Mouse (Mus musculus): ENCODE measurements around the gene Ddi2. TPM values are rescaled to one million over a fixed set of nuclear protein-coding genes. Genes with fewer than 3 reads are reported as not detected.
A peak's percentile ranks its signal among the peaks of the same experiment; 100 is the strongest.

Gene Ddi2
- total RNA-seq, 2 experiments from 2014 or later, result 37.8 to 46.5 TPM

GRCm38 (mm10) chr4:141758874-141759542 lies 35.8 kb upstream of the Ddi2 start:
- no peak for TF ChIP-seq CTCF (IDR thresholded peaks at IDR 0.05)
- intact Hi-C loops (cut with DNase I), result no loop called here
- Histone ChIP-seq H3K27ac (no peak overlapping the region), H3K4me3 (no peak overlapping the region)
- no peak for DNase-seq

DNA sequence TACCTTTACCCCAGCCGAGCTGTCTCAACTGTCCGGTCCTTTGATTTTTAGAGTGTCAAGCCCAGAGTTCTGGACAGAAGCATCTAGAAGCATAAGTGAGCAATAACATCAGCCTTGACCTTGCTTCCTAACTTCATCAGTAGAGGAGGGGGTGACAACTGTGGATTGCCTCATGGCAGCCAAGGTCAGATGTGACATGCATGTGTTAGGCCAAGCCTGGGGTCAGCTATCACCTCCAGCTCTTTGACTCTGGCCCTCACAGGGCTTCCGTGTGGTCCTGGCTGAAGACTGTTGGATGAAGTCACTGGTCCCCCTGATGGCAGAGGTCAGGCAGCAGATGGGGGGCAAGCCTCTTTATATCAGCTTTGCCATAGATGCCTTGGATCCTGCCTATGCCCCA lies 33.9 kb upstream of the Ddi2 start:
- no peak for TF ChIP-seq CTCF (IDR thresholded peaks at IDR 0.05)
- H3K27ac ChIP-seq, result no peak overlapping the region
- intact Hi-C loops (cut with DNase I), result no loop called here
- DNase-seq, result no peak
- H3K4me3 ChIP-seq, result no peak overlapping the region

- no peak overlapping the region for H3K27ac ChIP-seq
- no peak overlapping the region for H3K4me3 ChIP-seq
- TF ChIP-seq CTCF (IDR thresholded peaks at IDR 0.05), result no peak
- DNase-seq, result no peak
- intact Hi-C loops (cut with DNase I), result no loop called here
Measured at GRCm38 (mm10) chr4:141755375-141755930, 32.2 kb upstream of the Ddi2 start.

DNA sequence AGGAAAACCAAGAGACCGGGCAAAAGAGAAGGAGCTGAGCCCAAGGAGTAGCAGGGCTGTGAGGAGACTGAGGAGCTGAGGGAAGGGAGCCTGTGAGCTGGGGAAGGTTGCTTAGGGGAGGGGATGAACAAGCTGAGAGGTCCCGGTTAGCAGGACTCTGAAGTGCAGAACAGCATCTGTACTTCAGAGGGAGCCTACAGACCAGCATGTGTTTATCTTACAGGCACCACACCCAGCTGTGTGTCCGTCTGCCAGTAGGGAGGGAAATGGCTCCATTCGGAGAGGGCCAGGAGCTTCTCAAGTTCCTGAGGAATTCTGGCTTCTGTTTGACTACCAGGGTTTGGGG lies 28.8 kb upstream of the Ddi2 start:
- intact Hi-C loops (cut with DNase I), result no loop called here
- no peak for DNase-seq
- H3K27ac ChIP-seq, result no peak overlapping the region
- H3K4me3 ChIP-seq, result no peak overlapping the region
- no peak for TF ChIP-seq CTCF (IDR thresholded peaks at IDR 0.05)

GRCm38 (mm10) chr4:141751419-141752075 lies 28.3 kb upstream of the Ddi2 start:
- intact Hi-C loops (cut with DNase I), result no loop called here
- TF ChIP-seq CTCF (IDR thresholded peaks at IDR 0.05), result no peak
- Histone ChIP-seq H3K4me3 (no peak overlapping the region), H3K27ac (peak overlapping the region; percentile 16; the same call in 1 of the 2 replicates)
- no peak for DNase-seq

- peak overlapping the region; percentile 16; the same call in 1 of the 2 replicates for H3K27ac ChIP-seq
- no peak for DNase-seq
- H3K4me3 ChIP-seq, result no peak overlapping the region
- intact Hi-C loops (cut with DNase I), result no loop called here
- TF ChIP-seq CTCF (IDR thresholded peaks at IDR 0.05), result no peak
Measured at GRCm38 (mm10) chr4:141750826-141751225, 27.6 kb upstream of the Ddi2 start.

DNA sequence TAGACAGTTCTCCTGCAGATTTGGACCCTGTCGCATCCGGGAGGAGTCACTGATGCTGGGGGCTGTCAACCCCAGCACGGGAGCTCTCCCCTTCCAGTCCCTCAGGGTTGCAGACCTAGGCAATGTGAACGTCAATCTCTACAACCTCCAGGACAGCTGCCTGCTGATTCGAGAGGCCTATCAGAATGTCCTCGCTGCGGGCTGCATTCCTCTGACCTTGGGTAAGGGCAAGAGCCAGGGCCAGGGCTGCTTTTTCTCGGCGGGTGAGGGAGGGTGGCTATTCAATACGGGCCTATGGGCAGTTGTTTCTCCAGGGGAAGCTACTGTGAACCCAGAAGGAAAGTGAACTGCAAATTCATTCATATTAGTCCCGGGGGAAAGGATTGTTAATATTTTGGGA lies 26.3 kb upstream of the Ddi2 start:
- no peak for TF ChIP-seq CTCF (IDR thresholded peaks at IDR 0.05)
- peak; percentile 82 for DNase-seq
- peak overlapping the region; percentile 19; the same call in 1 of the 2 replicates for H3K4me3 ChIP-seq
- intact Hi-C loops (cut with DNase I), result no loop called here
- H3K27ac ChIP-seq, result peak overlapping the region; percentile 83

DNA sequence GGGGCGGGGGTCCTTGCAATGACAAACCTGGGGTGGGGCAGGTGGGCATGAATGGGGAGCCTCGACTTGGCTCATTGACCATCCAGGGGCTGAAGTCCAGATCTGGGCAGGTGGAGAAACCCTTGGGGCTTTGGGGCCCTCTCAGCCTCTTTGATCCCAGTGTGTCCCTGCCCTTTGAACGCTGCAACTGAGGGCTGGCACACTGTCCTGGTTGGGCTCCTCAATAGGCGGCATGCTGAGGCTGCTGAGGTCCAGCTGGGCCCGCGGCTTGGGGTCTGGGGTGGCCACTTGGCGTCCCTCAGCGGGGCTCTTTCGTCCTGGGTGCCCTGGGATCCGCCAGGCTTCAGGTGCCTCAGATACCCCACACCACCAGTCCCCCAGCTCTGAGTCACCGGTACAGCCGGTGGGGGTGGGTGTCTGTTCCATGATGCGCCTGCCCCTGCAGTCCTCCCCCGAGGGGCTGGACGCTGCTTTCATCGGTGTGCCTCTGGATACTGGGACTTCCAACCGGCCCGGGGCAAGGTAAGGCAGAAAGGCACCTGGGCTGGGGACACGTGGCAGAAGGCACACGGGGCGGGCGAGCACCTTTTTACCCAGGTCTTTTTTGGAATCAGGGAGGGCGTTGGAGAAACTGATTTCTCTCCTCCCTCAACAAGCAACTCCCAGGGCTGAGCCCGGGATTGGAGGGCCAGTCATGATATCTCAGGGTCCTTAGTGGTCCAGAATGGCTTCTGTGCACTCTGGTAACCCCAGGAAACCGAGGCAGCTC lies 23.5 kb upstream of the Ddi2 start, which contains the start of gene Agmat:
Gene Agmat (plus strand): TSS at position 95 of the 769 bp plus-strand sequence.
- no peak within 1 kb of the TSS for H3K4me3 ChIP-seq
- intact Hi-C loops (cut with DNase I), result no loop called here
- TF ChIP-seq CTCF (IDR thresholded peaks at IDR 0.05), result no peak
- no peak within 1 kb of the TSS for H3K27ac ChIP-seq
- DNase-seq, result no peak

- H3K27ac ChIP-seq, result peak overlapping the region; percentile 56; the same call in 1 of the 2 replicates
- intact Hi-C loops (cut with DNase I), result no loop called here
- no peak for TF ChIP-seq CTCF (IDR thresholded peaks at IDR 0.05)
- no peak for DNase-seq
- H3K4me3 ChIP-seq, result no peak overlapping the region
Measured at GRCm38 (mm10) chr4:141742381-141742780, 19.2 kb upstream of the Ddi2 start.

GRCm38 (mm10) chr4:141741856-141742255 lies 18.6 kb upstream of the Ddi2 start:
- intact Hi-C loops (cut with DNase I), result no loop called here
- no peak for TF ChIP-seq CTCF (IDR thresholded peaks at IDR 0.05)
- peak; percentile 55 for DNase-seq
- peak overlapping the region; percentile 56; the same call in 1 of the 2 replicates for H3K27ac ChIP-seq
- no peak overlapping the region for H3K4me3 ChIP-seq

- peak; percentile 49 for DNase-seq
- H3K27ac ChIP-seq, result peak overlapping the region; percentile 59; the same call in 1 of the 2 replicates
- intact Hi-C loops (cut with DNase I), result no loop called here
- no peak overlapping the region for H3K4me3 ChIP-seq
- TF ChIP-seq CTCF (IDR thresholded peaks at IDR 0.05), result no peak
Measured at GRCm38 (mm10) chr4:141738015-141738414, 14.8 kb upstream of the Ddi2 start.

- intact Hi-C loops (cut with DNase I), result no loop called here
- no peak overlapping the region for H3K27ac ChIP-seq
Measured at GRCm38 (mm10) chr4:141736856-141737255, 13.6 kb upstream of the Ddi2 start.

GRCm38 (mm10) chr4:141735206-141735560 lies 12.0 kb upstream of the Ddi2 start:
- Histone ChIP-seq H3K27ac (peak overlapping the region; percentile 86), H3K4me3 (peak overlapping the region; percentile 70)
- DNase-seq, result no peak
- TF ChIP-seq CTCF (IDR thresholded peaks at IDR 0.05), result no peak
- intact Hi-C loops (cut with DNase I), result no loop called here

More at GRCm38 (mm10) chr4:141736856-141737255, 13.6 kb upstream of the Ddi2 start:
- no peak for DNase-seq
- no peak for TF ChIP-seq CTCF (IDR thresholded peaks at IDR 0.05)
- H3K4me3 ChIP-seq, result no peak overlapping the region
